ENCODE assay signal across 10 mouse cellular contexts in the genomic region with DNA sequence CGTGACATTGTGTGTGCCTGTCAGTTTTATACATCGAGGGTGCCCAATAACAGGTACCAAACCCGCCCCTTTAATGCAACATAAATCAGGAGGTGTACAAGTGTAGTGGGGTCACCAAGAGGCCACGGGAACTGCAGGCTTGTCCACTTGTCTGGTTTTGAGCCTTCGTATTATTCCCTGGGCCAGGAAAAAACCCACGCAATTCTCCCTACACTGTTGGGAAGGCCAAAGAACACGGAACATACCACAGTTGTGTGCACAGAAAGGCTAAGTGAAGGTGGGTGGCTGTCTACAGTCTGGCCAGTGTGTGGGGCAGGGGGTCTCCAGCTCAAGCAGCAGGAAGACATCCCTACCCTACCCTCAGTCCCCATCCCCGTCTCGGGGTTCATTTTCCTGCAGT.
DNase-seq lines count a peak whose midpoint lies in the region; ATAC-seq lines count a peak whose summit lies in the region.
"Had no signal": no experiment of that assay in that cellular context is flagged by ENCODE, and none has a peak within 500 bp of the region (broad histone marks: within the 10 kb centered on the region; RNA-seq: fewer than 3 reads in every experiment).

No protein-coding gene starts in this region.

- 45% methylated on average over 9 of the region's 9 CpGs for WGBS in kidney, embryonic 16.5 days
- WGBS in forebrain, embryonic 12.5 days = 72% methylated on average over 9 of the region's 9 CpGs
- 32% methylated on average over 9 of the region's 9 CpGs for WGBS in limb, embryonic 13.5 days
- WGBS in stomach, embryonic 14.5 days = 62% methylated on average over 9 of the region's 9 CpGs

- peak overlapping the region; percentile 30; the same call in 1 of the 2 replicates for H3K4me2 ChIP-seq in kidney, embryonic 16.5 days (replicated peaks; ENCODE audit: low read depth, low read length)
- peak overlapping the region; percentile 40 for H3K4me2 ChIP-seq in forebrain, embryonic 12.5 days
- H3K4me2 ChIP-seq in limb, embryonic 13.5 days (replicated peaks) = peak overlapping the region; percentile 55
- 0 out of 2 replicates have a peak overlapping the region, but pooled peaks have one; percentile 35 for H3K4me2 ChIP-seq in stomach, embryonic 14.5 days (replicated peaks; ENCODE audit: low read depth, low read length)

- no peaks in the 10 kb centered on the region for H3K27me3 ChIP-seq in kidney, embryonic 16.5 days (ENCODE audit: insufficient read depth, low read length)
- H3K27me3 ChIP-seq in forebrain, embryonic 12.5 days = no peaks in the 10 kb centered on the region
- no peaks in the 10 kb centered on the region for H3K27me3 ChIP-seq in limb, embryonic 13.5 days
- H3K27me3 ChIP-seq in stomach, embryonic 14.5 days (ENCODE audit: control insufficient read depth, insufficient read depth, low read length) = no peaks in the 10 kb centered on the region

- no peaks in the 10 kb centered on the region for H3K9me3 ChIP-seq in kidney, embryonic 16.5 days (ENCODE audit: low read length)
- no peaks in the 10 kb centered on the region for H3K9me3 ChIP-seq in forebrain, embryonic 12.5 days
- H3K9me3 ChIP-seq in limb, embryonic 13.5 days = no peaks in the 10 kb centered on the region
- no peaks in the 10 kb centered on the region for H3K9me3 ChIP-seq in stomach, embryonic 14.5 days (ENCODE audit: control insufficient read depth, low read depth, low read length)

- DNase-seq in kidney, adult 8-10 months = no peak
- no peak for DNase-seq in urinary bladder, postnatal 36 days (ENCODE audit: low spot score in 2 of 2)
- no peak for DNase-seq in gastrocnemius, postnatal 25 days
- no peak for DNase-seq in gastrocnemius, postnatal 14 days
- DNase-seq: adrenal gland, adult 2 months; heart, postnatal 4 days had no signal

- intact Hi-C loops in gastrocnemius, postnatal 14 days (cut with DNase I; ENCODE audit: low total_unique reads) = no loop called here

- no peak overlapping the region; the same call in 1 of the 2 replicates for H3K9ac ChIP-seq in kidney, embryonic 16.5 days (replicated peaks; ENCODE audit: low read length)
- H3K9ac ChIP-seq in forebrain, embryonic 12.5 days = peak overlapping the region; percentile 47
- H3K9ac ChIP-seq in limb, embryonic 13.5 days = peak overlapping the region; percentile 60
- no peak overlapping the region for H3K9ac ChIP-seq in stomach, embryonic 14.5 days (replicated peaks; ENCODE audit: low read depth, low read length)

- H3K4me1 ChIP-seq in kidney, embryonic 16.5 days (ENCODE audit: insufficient read depth, low read length) = peaks cover 36% of the 10 kb centered on the region
- H3K4me1 ChIP-seq in forebrain, embryonic 12.5 days = peaks cover 35% of the 10 kb centered on the region
- H3K4me1 ChIP-seq in limb, embryonic 13.5 days = peaks cover 47% of the 10 kb centered on the region
- peaks cover 31% of the 10 kb centered on the region for H3K4me1 ChIP-seq in stomach, embryonic 14.5 days (ENCODE audit: control insufficient read depth, insufficient read depth, low read length)

- H3K27ac ChIP-seq in kidney, embryonic 16.5 days (ENCODE audit: low read length) = peak overlapping the region; percentile 91
- H3K27ac ChIP-seq in forebrain, embryonic 12.5 days = peak overlapping the region; percentile 94
- H3K27ac ChIP-seq in limb, embryonic 13.5 days = peak overlapping the region; percentile 91
- H3K27ac ChIP-seq in stomach, embryonic 14.5 days (ENCODE audit: low read length) = peak overlapping the region; percentile 91; the same call in 1 of the 2 replicates

- ATAC-seq in kidney, embryonic 16.5 days (ENCODE audit: low FRiP score, low TSS enrichment) = no peak
- ATAC-seq in forebrain, embryonic 12.5 days (ENCODE audit: low FRiP score) = 0 out of 2 replicates have a peak, but pooled peaks have one; percentile 18
- no peak for ATAC-seq in limb, embryonic 13.5 days (ENCODE audit: low FRiP score, low read depth)
- ATAC-seq in stomach, embryonic 14.5 days (ENCODE audit: insufficient number of reproducible peaks, insufficient read depth, low FRiP score, low read depth) = no peak

- H3K4me3 ChIP-seq in kidney, embryonic 16.5 days (ENCODE audit: low read length) = no peak overlapping the region
- no peak overlapping the region for H3K4me3 ChIP-seq in forebrain, embryonic 12.5 days (replicated peaks)
- peak overlapping the region; percentile 28 for H3K4me3 ChIP-seq in limb, embryonic 13.5 days
- no peak overlapping the region for H3K4me3 ChIP-seq in stomach, embryonic 14.5 days (ENCODE audit: low read depth, low read length)

- H3K36me3 ChIP-seq in kidney, embryonic 16.5 days (ENCODE audit: insufficient read depth, low read length) = no peaks in the 10 kb centered on the region
- H3K36me3 ChIP-seq in forebrain, embryonic 12.5 days (replicated peaks) = no peaks in the 10 kb centered on the region
- no peaks in the 10 kb centered on the region for H3K36me3 ChIP-seq in limb, embryonic 13.5 days
- H3K36me3 ChIP-seq in stomach, embryonic 14.5 days (ENCODE audit: control insufficient read depth, insufficient read depth, low read length) = no peaks in the 10 kb centered on the region

Comparison
In these comparisons a context has a peak if more than half of its experiments do, and no peak if none do; other contexts are left out.
1. H3K9ac ChIP-seq: peak in forebrain, embryonic 12.5 days (single experiment) and limb, embryonic 13.5 days (single experiment); none in kidney, embryonic 16.5 days (single experiment) and stomach, embryonic 14.5 days (single experiment).
2. Peak in every context shown above with its lines, with median percentiles within 50 percentile points of each other: H3K27ac ChIP-seq and H3K4me2 ChIP-seq.